Mouse (Mus musculus) liver, embryonic 11.5 days (tissue): ENCODE measurements around the gene Thnsl1. TPM values are rescaled to one million over a fixed set of nuclear protein-coding genes. Genes with fewer than 3 reads are reported as not detected.
A peak's percentile ranks its signal among the peaks of the same experiment; 100 is the strongest.

Experiments
- ATAC-seq: fragments of 200-750 bp; cut with Nextera tagmentation; replicated peaks from 2 replicates; pipeline ENCODE4 v1.8.0; 2017; ENCODE audit warnings: moderate number of reproducible peaks, mild to moderate bottlenecking, moderate TSS enrichment, moderate library complexity; ENCODE audit not compliant: low FRiP score
- DNase-seq: peaks from one replicate; pipeline ENCODE4 v3.0.0-alpha.2; 2017; ENCODE audit warnings: low spot score
- H3K27ac ChIP-seq: fragments of 300-500 bp; sonication (generic); 2 replicates; pipeline ENCODE4 v1.5.1; 2014; ENCODE audit warnings: mild to moderate bottlenecking, low read depth, low read length, control low read depth
- H3K27me3 ChIP-seq: fragments of 300-500 bp; sonication (generic); replicated peaks from 2 replicates; pipeline ENCODE4 v1.6.1; 2014; ENCODE audit warnings: low read length, mixed read lengths; ENCODE audit not compliant: control insufficient read depth, insufficient read depth
- H3K36me3 ChIP-seq: fragments of 300-500 bp; sonication (generic); 2 replicates; pipeline ENCODE4 v1.6.1; 2014; ENCODE audit warnings: mild to moderate bottlenecking, low read length, moderate library complexity, mixed read lengths; ENCODE audit not compliant: control insufficient read depth, insufficient read depth
- H3K4me1 ChIP-seq: fragments of 300-500 bp; sonication (generic); replicated peaks from 2 replicates; pipeline ENCODE4 v1.6.1; 2014; ENCODE audit warnings: low read length, mixed read lengths; ENCODE audit not compliant: control insufficient read depth, insufficient read depth
- H3K4me2 ChIP-seq: fragments of 300-500 bp; sonication (generic); 2 replicates; pipeline ENCODE4 v1.6.1; 2014; ENCODE audit warnings: mild to moderate bottlenecking, control low read depth, moderate library complexity
- H3K4me3 ChIP-seq: fragments of 300-500 bp; sonication (generic); 2 replicates; pipeline ENCODE4 v1.5.1; 2014; ENCODE audit warnings: low read depth, low read length, control low read depth
- H3K9ac ChIP-seq: fragments of 300-500 bp; sonication (generic); 2 replicates; pipeline ENCODE4 v1.6.1; 2014; ENCODE audit warnings: low read depth, low read length, control low read depth
- H3K9me3 ChIP-seq: fragments of 300-500 bp; sonication (generic); 2 replicates; pipeline ENCODE4 v1.6.1; 2016; ENCODE audit warnings: low read length, inconsistent platforms, mixed read lengths; ENCODE audit not compliant: control insufficient read depth
- WGBS: fragments of 180-500 bp; shearing (Covaris S2); extraction: QIAGEN DNeasy Blood & Tissue Kit; methylation state at CpG from one replicate; pipeline ENCODE4 v1.1.7; 2014; 5-methylcytosine and 5-hydroxymethylcytosine counted together
- polyA plus RNA-seq: library from polyadenylated mRNA; unstranded; fragments of >200 nt; fragmentation: Nextera tagmentation; extraction: Ambion mirVana; gene quantifications from 2 replicates; pipeline ENCODE4 v1.2.1, GENCODE M21; 2014

Thnsl1 gene
- polyA plus RNA-seq, 1 experiment from 2014 or later, result 4.0 TPM

- no peak for DNase-seq
- Histone ChIP-seq H3K4me2 (no peak overlapping the region), H3K27ac (no peak overlapping the region), H3K9ac (no peak overlapping the region), H3K9me3 (no peaks in the 10 kb centered on the region), H3K27me3 (no peaks in the 10 kb centered on the region), H3K36me3 (no peaks in the 10 kb centered on the region), H3K4me3 (no peak overlapping the region), H3K4me1 (no peaks in the 10 kb centered on the region)
- no peak for ATAC-seq
These were observed 48.8 kb downstream of the Thnsl1 start for GRCm38 (mm10) chr2:21254308-21254707.

- Histone ChIP-seq H3K4me2 (no peak overlapping the region), H3K9ac (no peak overlapping the region), H3K27ac (no peak overlapping the region), H3K36me3 (no peaks in the 10 kb centered on the region), H3K4me1 (no peaks in the 10 kb centered on the region), H3K9me3 (no peaks in the 10 kb centered on the region), H3K27me3 (no peaks in the 10 kb centered on the region), H3K4me3 (no peak overlapping the region)
- no peak for DNase-seq
- ATAC-seq, result no peak
- WGBS, result 82% methylated on average over 4 of the region's 4 CpGs
These were observed 52.8 kb downstream of the Thnsl1 start for GRCm38 (mm10) chr2:21258281-21258680.

GRCm38 (mm10) chr2:21259081-21259480, 53.6 kb downstream of the Thnsl1 start:
- Histone ChIP-seq H3K9me3 (no peaks in the 10 kb centered on the region), H3K27ac (no peak overlapping the region), H3K4me3 (no peak overlapping the region), H3K27me3 (no peaks in the 10 kb centered on the region), H3K36me3 (no peaks in the 10 kb centered on the region), H3K4me2 (no peak overlapping the region), H3K9ac (no peak overlapping the region), H3K4me1 (no peaks in the 10 kb centered on the region)
- WGBS, result 34% methylated on average over 5 of the region's 5 CpGs
- DNase-seq (no peak), ATAC-seq (peak; percentile 64)

GRCm38 (mm10) chr2:21260060-21260459, 54.5 kb downstream of the Thnsl1 start:
- Histone ChIP-seq H3K27ac (no peak overlapping the region), H3K4me2 (no peak overlapping the region)

GRCm38 (mm10) chr2:21261370-21262006, 56.0 kb downstream of the Thnsl1 start:
- Histone ChIP-seq H3K4me3 (no peak overlapping the region), H3K4me2 (no peak overlapping the region), H3K4me1 (no peaks in the 10 kb centered on the region), H3K9me3 (no peaks in the 10 kb centered on the region), H3K36me3 (no peaks in the 10 kb centered on the region), H3K27me3 (no peaks in the 10 kb centered on the region), H3K27ac (no peak overlapping the region), H3K9ac (no peak overlapping the region)
- WGBS, result 18% methylated on average over 4 of the region's 4 CpGs
- ATAC-seq (peak; percentile 80), DNase-seq (peak; percentile 60)

More at GRCm38 (mm10) chr2:21260060-21260459, 54.5 kb downstream of the Thnsl1 start:
- H3K27me3 ChIP-seq, result no peaks in the 10 kb centered on the region
- H3K9me3 ChIP-seq, result no peaks in the 10 kb centered on the region
- ATAC-seq (no peak), DNase-seq (no peak)
- WGBS, result 73% methylated on average over 4 of the region's 4 CpGs
- no peaks in the 10 kb centered on the region for H3K4me1 ChIP-seq
- no peak overlapping the region for H3K4me3 ChIP-seq
- no peaks in the 10 kb centered on the region for H3K36me3 ChIP-seq
- H3K9ac ChIP-seq, result no peak overlapping the region

GRCm38 (mm10) chr2:21264031-21264430, 58.5 kb downstream of the Thnsl1 start:
- no peak for ATAC-seq
- WGBS, result 75% methylated on average over 4 of the region's 4 CpGs

More at GRCm38 (mm10) chr2:21264031-21264430, 58.5 kb downstream of the Thnsl1 start:
- Histone ChIP-seq H3K27me3 (no peaks in the 10 kb centered on the region), H3K4me1 (no peaks in the 10 kb centered on the region), H3K4me2 (no peak overlapping the region), H3K9me3 (no peaks in the 10 kb centered on the region), H3K27ac (no peak overlapping the region), H3K4me3 (no peak overlapping the region), H3K9ac (no peak overlapping the region), H3K36me3 (no peaks in the 10 kb centered on the region)
- DNase-seq, result no peak

Other genes with a start within 250 kb of the Thnsl1 start
- gene Arhgap21, start 236.8 kb upstream of the Thnsl1 start, polyA plus RNA-seq, result 14.2 and 15.3 TPM in 2 replicates
- 0.16 and 0.27 TPM in 2 replicates for gene Enkur, start 359 bp upstream of the Thnsl1 start, polyA plus RNA-seq
- gene Gpr158, start 161.8 kb downstream of the Thnsl1 start, polyA plus RNA-seq, result not detected in 2 replicates